Mouse (Mus musculus): Measurements from ENCODE around the gene Bco2. TPM values are rescaled to one million over a fixed set of nuclear protein-coding genes. Genes with fewer than 3 reads are reported as not detected.

Gene Bco2
- polyA plus RNA-seq, 1 experiment from 2014 or later = 0.47 TPM

DNA sequence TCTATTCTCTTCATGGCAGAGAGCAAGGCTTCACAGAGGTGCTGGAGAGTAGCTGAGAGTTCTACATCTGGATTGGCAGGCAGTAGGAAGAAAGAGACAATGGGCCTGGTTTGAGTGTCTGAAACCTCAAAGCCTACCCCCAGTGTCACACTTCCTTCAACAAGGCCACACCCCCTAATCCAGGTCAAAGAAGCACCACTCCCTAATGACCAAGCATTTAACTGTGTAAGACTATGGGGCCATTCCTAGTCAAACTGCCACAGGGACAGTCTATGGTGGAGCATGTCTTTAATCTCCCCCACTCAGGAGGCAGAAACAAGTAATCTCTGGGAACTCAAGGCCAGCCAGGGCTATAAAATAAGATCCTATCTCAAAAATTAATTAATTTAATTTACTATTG lies 64.1 kb downstream of the Bco2 start:
- no peaks in the 10 kb centered on the region for H3K27me3 ChIP-seq
- 0 out of 2 replicates have a peak, but pooled peaks cover 4% of the 10 kb centered on the region for H3K4me1 ChIP-seq (replicated peaks)
- H3K4me3 ChIP-seq = no peak overlapping the region
- no peaks in the 10 kb centered on the region for H3K36me3 ChIP-seq
- H3K9ac ChIP-seq = no peak overlapping the region
- no peaks in the 10 kb centered on the region for H3K9me3 ChIP-seq
- H3K27ac ChIP-seq (replicated peaks) = no peak overlapping the region
- no peak overlapping the region for H3K4me2 ChIP-seq
- ATAC-seq (ENCODE audit: low FRiP score, low read depth) = no peak

DNA sequence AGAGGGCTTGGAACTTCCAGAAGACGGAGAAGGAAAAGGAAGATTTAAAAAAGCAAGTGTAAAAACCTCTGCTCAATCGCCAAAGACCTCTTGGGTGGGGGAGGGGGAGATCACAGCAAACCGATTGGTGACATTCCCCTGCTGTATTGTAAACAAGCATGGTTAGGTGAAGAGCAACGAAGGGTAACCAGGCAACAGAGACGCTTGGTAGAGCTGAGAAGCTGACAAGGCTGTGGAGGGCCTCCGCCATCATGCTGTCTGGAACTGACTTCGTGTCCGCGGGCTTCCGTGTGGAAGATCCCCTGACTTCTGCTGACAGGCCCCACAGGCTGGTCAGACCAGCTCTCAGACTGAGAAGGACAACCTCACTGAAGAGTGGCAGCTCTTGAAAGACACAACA lies 69.5 kb downstream of the Bco2 start:
- ATAC-seq (ENCODE audit: low FRiP score, low read depth) = no peak
- 9% methylated on average over 10 of the region's 10 CpGs for WGBS

More for the DNA sequence above, 69.5 kb downstream of the Bco2 start:
- no peak overlapping the region for H3K9ac ChIP-seq
- peaks cover 6% of the 10 kb centered on the region; the same call in 1 of the 2 replicates for H3K4me1 ChIP-seq (replicated peaks)
- H3K4me3 ChIP-seq = no peak overlapping the region
- no peaks in the 10 kb centered on the region for H3K36me3 ChIP-seq
- H3K9me3 ChIP-seq = no peaks in the 10 kb centered on the region
- H3K4me2 ChIP-seq = peak overlapping the region; percentile 39
- no peak overlapping the region for H3K27ac ChIP-seq (replicated peaks)
- H3K27me3 ChIP-seq = no peaks in the 10 kb centered on the region

Other genes starting within 250 kb of the Bco2 start
- gene Rpl10-ps3, start 210.2 kb downstream of the Bco2 start, polyA plus RNA-seq (2015; fragmentation: Nextera tagmentation; extraction: Ambion mirVana) = 121 and 140 TPM in 2 replicates
- gene Plet1, start 60.7 kb downstream of the Bco2 start, polyA plus RNA-seq (2015; fragmentation: Nextera tagmentation; extraction: Ambion mirVana) = 0.51 and 0.52 TPM in 2 replicates
- gene Pts, start 26.5 kb downstream of the Bco2 start, polyA plus RNA-seq (2015; fragmentation: Nextera tagmentation; extraction: Ambion mirVana) = 108 TPM in 2 replicates
- 17.2 and 26.3 TPM in 2 replicates for gene Il18, start 354 bp downstream of the Bco2 start, polyA plus RNA-seq (2015; fragmentation: Nextera tagmentation; extraction: Ambion mirVana)
- 0.17 TPM in 1 of 2 replicates, not detected in the other for gene Tex12, start 6.1 kb upstream of the Bco2 start, polyA plus RNA-seq (2015; fragmentation: Nextera tagmentation; extraction: Ambion mirVana)
- 263 and 265 TPM in 2 replicates for gene Sdhd, start 48.6 kb upstream of the Bco2 start, polyA plus RNA-seq (2015; fragmentation: Nextera tagmentation; extraction: Ambion mirVana)
- gene Timm8b, start 48.7 kb upstream of the Bco2 start, polyA plus RNA-seq (2015; fragmentation: Nextera tagmentation; extraction: Ambion mirVana) = 341 and 392 TPM in 2 replicates
- 5.1 and 6.5 TPM in 2 replicates for gene Pih1d2, start 62.1 kb upstream of the Bco2 start, polyA plus RNA-seq (2015; fragmentation: Nextera tagmentation; extraction: Ambion mirVana)
- 17.9 and 18.4 TPM in 2 replicates for gene Nkapd1, start 62.3 kb upstream of the Bco2 start, polyA plus RNA-seq (2015; fragmentation: Nextera tagmentation; extraction: Ambion mirVana)
- gene Dlat, start 104.6 kb upstream of the Bco2 start, polyA plus RNA-seq (2015; fragmentation: Nextera tagmentation; extraction: Ambion mirVana) = 51.7 and 52.4 TPM in 2 replicates
- 31.3 and 31.7 TPM in 2 replicates for gene Dixdc1, start 184.3 kb upstream of the Bco2 start, polyA plus RNA-seq (2015; fragmentation: Nextera tagmentation; extraction: Ambion mirVana)
- gene 2310030G06Rik, start 191.4 kb upstream of the Bco2 start, polyA plus RNA-seq (2015; fragmentation: Nextera tagmentation; extraction: Ambion mirVana) = 1.7 and 2.0 TPM in 2 replicates
- gene Cryab, start 196.1 kb upstream of the Bco2 start, polyA plus RNA-seq (2015; fragmentation: Nextera tagmentation; extraction: Ambion mirVana) = 13.3 and 15.4 TPM in 2 replicates
- 1.6 and 1.8 TPM in 2 replicates for gene Hspb2, start 197.2 kb upstream of the Bco2 start, polyA plus RNA-seq (2015; fragmentation: Nextera tagmentation; extraction: Ambion mirVana)
- 11.1 and 11.3 TPM in 2 replicates for gene Fdxacb1, start 213.1 kb upstream of the Bco2 start, polyA plus RNA-seq (2015; fragmentation: Nextera tagmentation; extraction: Ambion mirVana)
- 60.5 and 60.6 TPM in 2 replicates for gene Alg9, start 219.8 kb upstream of the Bco2 start, polyA plus RNA-seq (2015; fragmentation: Nextera tagmentation; extraction: Ambion mirVana)
- 55.0 and 55.3 TPM in 2 replicates for gene 1110032A03Rik, start 220.3 kb upstream of the Bco2 start, polyA plus RNA-seq (2015; fragmentation: Nextera tagmentation; extraction: Ambion mirVana)